In the genomic region with DNA sequence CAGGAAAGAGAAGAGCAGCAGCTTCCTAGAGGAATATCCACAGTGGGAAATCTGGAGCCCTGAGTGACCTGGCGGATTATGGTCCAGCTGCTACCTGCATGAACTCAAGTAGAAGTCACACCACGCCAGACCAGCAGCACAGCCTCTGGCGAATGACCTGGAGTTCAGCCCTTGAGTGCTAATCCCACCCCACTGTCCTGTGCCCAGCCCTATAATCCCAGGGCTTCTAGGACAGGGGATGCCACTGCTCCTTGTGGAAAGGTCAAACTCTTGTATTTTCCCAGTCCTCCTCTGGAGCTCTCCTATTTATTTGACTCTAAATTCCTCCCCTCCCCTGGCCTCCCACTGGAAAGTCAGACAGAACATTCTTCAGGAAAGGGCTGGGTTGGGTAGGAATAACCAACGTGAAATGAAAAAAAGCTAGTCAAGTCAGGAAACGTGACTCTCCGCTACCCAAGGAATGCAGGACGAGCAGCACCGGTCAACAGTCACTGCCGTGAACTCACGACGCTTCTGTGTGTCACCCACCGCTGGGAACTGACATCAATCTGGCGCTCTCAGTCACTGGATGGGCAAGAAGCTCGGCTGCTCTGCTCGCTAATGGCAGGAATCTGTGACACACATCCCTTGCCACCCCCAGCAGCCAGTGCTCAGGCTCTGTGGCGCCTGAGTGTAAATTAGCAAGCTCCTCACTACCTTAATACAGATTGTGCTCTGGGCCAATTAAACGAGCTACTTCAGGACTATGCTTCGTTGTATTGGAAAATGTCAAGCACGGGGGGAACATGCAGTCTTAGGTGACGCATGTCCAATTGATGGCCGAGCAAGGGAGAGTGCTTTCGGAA, we compare ENCODE assay signal across 8 mouse cellular contexts. TPM values are rescaled to one million over a fixed set of nuclear protein-coding genes. Genes with fewer than 3 reads are reported as not detected.
DNase-seq lines count a peak whose midpoint lies in the region; ATAC-seq lines count a peak whose summit lies in the region.

No protein-coding gene starts in this region.

- intact Hi-C loops in heart, postnatal 25 days (cut with DNase I) = no loop called here

- peak overlapping the region; percentile 82 for H3K27ac ChIP-seq in heart, embryonic 13.5 days (replicated peaks)
- H3K27ac ChIP-seq in forebrain, embryonic 10.5 days = 0 out of 2 replicates have a peak overlapping the region, but pooled peaks have one; percentile 37
- H3K27ac ChIP-seq in neural tube, embryonic 13.5 days (replicated peaks) = peak overlapping the region; percentile 83

- H3K9me3 ChIP-seq in heart, embryonic 13.5 days = no peaks in the 10 kb centered on the region
- H3K9me3 ChIP-seq in forebrain, embryonic 10.5 days = no peaks in the 10 kb centered on the region
- no peaks in the 10 kb centered on the region for H3K9me3 ChIP-seq in neural tube, embryonic 13.5 days

- no peaks in the 10 kb centered on the region for H3K27me3 ChIP-seq in heart, embryonic 13.5 days (replicated peaks)
- no peaks in the 10 kb centered on the region for H3K27me3 ChIP-seq in forebrain, embryonic 10.5 days (ENCODE audit: poor library complexity, severe bottlenecking)
- no peaks in the 10 kb centered on the region for H3K27me3 ChIP-seq in neural tube, embryonic 13.5 days

- peak overlapping the region; percentile 62 for H3K9ac ChIP-seq in heart, embryonic 13.5 days
- peak overlapping the region; percentile 47 for H3K9ac ChIP-seq in neural tube, embryonic 13.5 days

- peak overlapping the region; percentile 48 for H3K4me2 ChIP-seq in heart, embryonic 13.5 days
- peak overlapping the region; percentile 35 for H3K4me2 ChIP-seq in neural tube, embryonic 13.5 days

- H3K4me3 ChIP-seq in heart, embryonic 13.5 days = 0 out of 2 replicates have a peak overlapping the region, but pooled peaks have one; percentile 0
- H3K4me3 ChIP-seq in forebrain, embryonic 10.5 days = peak overlapping the region; percentile 4; the same call in 1 of the 2 replicates
- no peak overlapping the region for H3K4me3 ChIP-seq in neural tube, embryonic 13.5 days

- H3K4me1 ChIP-seq in heart, embryonic 13.5 days = peaks cover 78% of the 10 kb centered on the region
- peaks cover 29% of the 10 kb centered on the region for H3K4me1 ChIP-seq in forebrain, embryonic 10.5 days
- H3K4me1 ChIP-seq in neural tube, embryonic 13.5 days (replicated peaks) = peaks cover 29% of the 10 kb centered on the region

- ATAC-seq in heart, embryonic 13.5 days (ENCODE audit: extremely low read depth, insufficient number of reproducible peaks, low FRiP score, low TSS enrichment) = no peak
- peak; percentile 81; the same call in 1 of the 2 replicates for ATAC-seq in neural tube, embryonic 13.5 days (ENCODE audit: low read depth)

- peaks cover 34% of the 10 kb centered on the region for H3K36me3 ChIP-seq in heart, embryonic 13.5 days
- H3K36me3 ChIP-seq in forebrain, embryonic 10.5 days (replicated peaks) = peaks cover 25% of the 10 kb centered on the region
- 0 out of 2 replicates have a peak, but pooled peaks cover 11% of the 10 kb centered on the region for H3K36me3 ChIP-seq in neural tube, embryonic 13.5 days

- WGBS in heart, embryonic 13.5 days = 26% methylated on average over 22 of the region's 22 CpGs
- WGBS in forebrain, embryonic 10.5 days = 49% methylated on average over 22 of the region's 22 CpGs
- 25% methylated on average over 22 of the region's 22 CpGs for WGBS in neural tube, embryonic 13.5 days

- DNase-seq in heart, postnatal 25 days (ENCODE audit: low spot score) = no peak
- DNase-seq in forebrain, embryonic 10.5 days (ENCODE audit: extremely low spot score, low spot score) = no peak
- peak; percentile 46 to 53 for DNase-seq in kidney, adult 8-10 months
- no peak for DNase-seq in urinary bladder, postnatal 4 days (ENCODE audit: low spot score in 2 of 2)
- no peak for DNase-seq in layer of hippocampus, adult 9-10 months (ENCODE audit: low spot score)
- DNase-seq in thymus, adult 18-20 months = no peak

RNA-seq across cellular contexts. Expression of a gene that starts 8.5 kb away (rescaled TPM):
- polyA plus RNA-seq in heart, embryonic 13.5 days (2015; fragmentation: Nextera tagmentation; extraction: Ambion mirVana) = 5.1 and 6.6 TPM in 2 replicates
- total RNA-seq in heart, postnatal 25 days (2021) = 10 to 100 TPM; 42.5 to 50.9 TPM
- polyA plus RNA-seq in forebrain, embryonic 10.5 days (2016; fragmentation: Nextera tagmentation; extraction: Ambion mirVana) = 2.1 and 3.0 TPM in 2 replicates
- 7.9 and 8.4 TPM in 2 replicates for polyA plus RNA-seq in neural tube, embryonic 13.5 days (2015; fragmentation: Nextera tagmentation; extraction: Ambion mirVana)

Comparison
In these comparisons a context has a peak if more than half of its experiments do, and no peak if none do; other contexts are left out.
1. DNase-seq: peak in kidney, adult 8-10 months (2 of 2); none in heart, postnatal 25 days (single experiment), forebrain, embryonic 10.5 days (single experiment), urinary bladder, postnatal 4 days (0 of 2), layer of hippocampus, adult 9-10 months (single experiment) and thymus, adult 18-20 months (0 of 2).
2. Peak in every context shown above with its lines, with median percentiles within 50 percentile points of each other: H3K27ac ChIP-seq.